Mouse (Mus musculus) embryo, embryonic 10 days (tissue): ENCODE measurements around the gene Cacnb2.

Experiments
- DNase-seq: peaks from one replicate; pipeline ENCODE4 v3.0.0-alpha.2; 2015; ENCODE audit warnings: low spot score

Gene Cacnb2

GRCm38 (mm10) chr2:14873116-14873515, 270.2 kb downstream of the Cacnb2 start:
- DNase-seq, result no peak

GRCm38 (mm10) chr2:14873701-14874181, 270.9 kb downstream of the Cacnb2 start:
- peak; percentile 31 for DNase-seq

- DNase-seq, result no peak
Measured at GRCm38 (mm10) chr2:14874281-14875037, 271.6 kb downstream of the Cacnb2 start.

GRCm38 (mm10) chr2:14875121-14875520, 272.2 kb downstream of the Cacnb2 start:
- no peak for DNase-seq

- DNase-seq, result peak; percentile 45
Measured at GRCm38 (mm10) chr2:14875616-14876015, 272.7 kb downstream of the Cacnb2 start.

GRCm38 (mm10) chr2:14878953-14879352, 276.1 kb downstream of the Cacnb2 start:
- no peak for DNase-seq

- no peak for DNase-seq
Measured at GRCm38 (mm10) chr2:14883460-14883859, 280.6 kb downstream of the Cacnb2 start.

- DNase-seq, result no peak
Measured at GRCm38 (mm10) chr2:14888406-14889195, 285.7 kb downstream of the Cacnb2 start.

GRCm38 (mm10) chr2:14903837-14904236, 300.9 kb downstream of the Cacnb2 start:
- DNase-seq, result peak; percentile 26

- DNase-seq, result no peak
Measured at GRCm38 (mm10) chr2:14904865-14905264, 302.0 kb downstream of the Cacnb2 start.

GRCm38 (mm10) chr2:14907124-14907925, 304.4 kb downstream of the Cacnb2 start:
- DNase-seq, result peak; percentile 57

GRCm38 (mm10) chr2:14917585-14918247, 314.8 kb downstream of the Cacnb2 start:
- peak; percentile 48 for DNase-seq

GRCm38 (mm10) chr2:14929866-14930265, 327.0 kb downstream of the Cacnb2 start:
- DNase-seq, result no peak

GRCm38 (mm10) chr2:14931968-14932367, 329.1 kb downstream of the Cacnb2 start:
- DNase-seq, result no peak

- DNase-seq, result no peak
Measured at GRCm38 (mm10) chr2:14936492-14936891, 333.6 kb downstream of the Cacnb2 start.

GRCm38 (mm10) chr2:14942261-14942660, 339.4 kb downstream of the Cacnb2 start:
- DNase-seq, result no peak

- no peak for DNase-seq
Measured at GRCm38 (mm10) chr2:14943691-14944357, 340.9 kb downstream of the Cacnb2 start.

GRCm38 (mm10) chr2:14953090-14953489, 350.2 kb downstream of the Cacnb2 start:
- DNase-seq, result no peak

- no peak for DNase-seq
Measured at GRCm38 (mm10) chr2:14960963-14961488, 358.1 kb downstream of the Cacnb2 start.

GRCm38 (mm10) chr2:14961493-14961892, 358.6 kb downstream of the Cacnb2 start:
- DNase-seq, result no peak

GRCm38 (mm10) chr2:14984029-14984428, 381.1 kb downstream of the Cacnb2 start:
- no peak for DNase-seq
